Mouse (Mus musculus): Measurements from ENCODE around the gene Olfr1474. TPM values are rescaled to one million over a fixed set of nuclear protein-coding genes. Genes with fewer than 3 reads are reported as not detected.
"Not testable (repeated sequence)": the region's sequence is repeated elsewhere in the genome, so short reads cannot be mapped to it uniquely, and the experiment has no call there.

The Olfr1474 gene
- polyA plus RNA-seq (2015; fragmentation: Nextera tagmentation; extraction: Ambion mirVana), result not detected in 2 replicates

DNA sequence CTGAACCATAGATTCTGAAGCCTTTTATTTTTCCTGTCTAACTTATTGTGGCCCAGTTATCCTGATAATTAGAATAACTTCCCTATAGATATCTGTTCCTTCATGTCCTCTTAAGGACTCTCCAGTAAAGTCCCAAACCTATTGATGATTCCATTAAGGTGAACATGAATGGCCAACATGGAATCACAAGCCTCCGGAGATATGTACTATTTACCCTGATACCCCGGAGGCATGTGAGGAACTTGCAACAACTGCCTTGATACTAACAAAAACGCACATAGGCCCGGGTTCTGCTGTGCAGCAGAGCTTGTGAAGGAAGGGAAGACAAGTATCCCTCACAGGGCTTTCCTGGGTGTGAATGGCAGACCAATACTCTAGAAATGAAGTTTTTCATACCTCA is at the start of gene Olfr1474:
Gene Olfr1474, plus strand, starts transcription at position 301 of the 400 bp plus-strand sequence.
- H3K4me2 ChIP-seq; H3K4me3 ChIP-seq (replicated peaks); H3K4me1 ChIP-seq; H3K27ac ChIP-seq; H3K27me3 ChIP-seq (replicated peaks); H3K36me3 ChIP-seq; ATAC-seq (ENCODE audit: insufficient read depth, low FRiP score, low read depth); H3K9me3 ChIP-seq; H3K9ac ChIP-seq: not testable (repeated sequence)
- WGBS, result 82% methylated on average over 4 of the region's 4 CpGs

DNA sequence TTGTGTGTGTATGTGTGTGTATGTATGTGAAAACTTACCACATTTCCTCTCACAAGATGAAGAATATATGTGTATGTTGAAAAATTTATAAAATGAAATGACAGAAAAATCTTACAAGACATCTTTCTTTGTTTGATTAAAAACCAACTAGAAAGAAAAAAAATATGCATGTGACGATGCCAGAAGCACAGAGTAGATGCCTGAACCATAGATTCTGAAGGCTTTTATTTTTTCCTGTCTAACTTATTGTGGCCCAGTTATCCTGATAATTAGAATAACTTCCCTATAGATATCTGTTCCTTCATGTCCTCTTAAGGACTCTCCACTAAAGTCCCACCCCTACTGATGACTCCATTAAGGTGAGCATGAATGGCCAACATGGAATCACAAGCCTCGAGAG is 26.3 kb upstream of the Olfr1474 start, which contains the start of gene Olfr1471:
Gene Olfr1471, plus strand, starts transcription at position 301 of the 400 bp plus-strand sequence.
- not testable (repeated sequence) for H3K4me1 ChIP-seq; H3K27me3 ChIP-seq (replicated peaks); H3K27ac ChIP-seq; H3K9me3 ChIP-seq; H3K4me2 ChIP-seq; H3K36me3 ChIP-seq; H3K9ac ChIP-seq; H3K4me3 ChIP-seq (replicated peaks); ATAC-seq (ENCODE audit: insufficient read depth, low FRiP score, low read depth)
- WGBS, result 66% methylated on average over 2 of the region's 2 CpGs

DNA sequence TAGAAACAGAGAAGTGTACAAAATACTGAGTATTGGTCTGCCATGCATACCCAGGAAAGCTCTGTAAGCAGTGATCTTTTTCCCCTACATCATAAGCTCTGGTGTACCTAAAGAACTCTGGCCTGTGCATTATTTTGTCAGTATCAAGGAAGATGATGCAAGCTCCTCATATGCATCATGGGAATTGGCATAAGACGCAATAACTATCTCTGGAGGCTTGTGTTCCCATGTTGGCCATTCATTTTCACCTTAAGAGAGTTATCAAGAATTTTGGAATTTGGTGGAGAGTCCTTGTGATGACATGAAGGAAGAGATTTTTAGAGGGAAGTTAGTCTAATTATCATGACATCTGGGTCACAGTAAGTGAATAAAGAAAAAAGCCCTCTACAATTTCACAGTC is 13.4 kb upstream of the Olfr1474 start, which contains the start of gene Olfr1472:
Gene Olfr1472, minus strand, starts transcription at position 101 of the 400 bp plus-strand sequence.
- H3K36me3 ChIP-seq, result no peaks in the 10 kb centered on the region
- ATAC-seq (ENCODE audit: insufficient read depth, low FRiP score, low read depth), result no peak
- WGBS, result 77% methylated on average over 1 of the region's 1 CpGs
- H3K9me3 ChIP-seq, result no peaks in the 10 kb centered on the region
- no peak within 1 kb of the TSS for H3K9ac ChIP-seq
- H3K4me1 ChIP-seq, result no peaks in the 10 kb centered on the region
- no peak within 1 kb of the TSS for H3K4me2 ChIP-seq
- H3K27me3 ChIP-seq (replicated peaks), result no peaks in the 10 kb centered on the region
- H3K27ac ChIP-seq, result no peak within 1 kb of the TSS
- no peak within 1 kb of the TSS for H3K4me3 ChIP-seq (replicated peaks)

GRCm38 (mm10) chr19:13480096-13480495 is 10.7 kb downstream of the Olfr1474 start, which contains the start of gene Olfr1475:
Gene Olfr1475 (minus strand): TSS chr19:13480196.
- H3K9me3 ChIP-seq, result no peaks in the 10 kb centered on the region
- no peak for ATAC-seq (ENCODE audit: insufficient read depth, low FRiP score, low read depth)
- H3K4me3 ChIP-seq (replicated peaks), result no peak within 1 kb of the TSS
- H3K4me2 ChIP-seq, result no peak within 1 kb of the TSS
- no peaks in the 10 kb centered on the region for H3K36me3 ChIP-seq
- no peak within 1 kb of the TSS for H3K27ac ChIP-seq
- H3K4me1 ChIP-seq, result no peaks in the 10 kb centered on the region
- H3K9ac ChIP-seq, result no peak within 1 kb of the TSS
- H3K27me3 ChIP-seq (replicated peaks), result no peaks in the 10 kb centered on the region

- H3K4me3 ChIP-seq (replicated peaks), result no peak within 1 kb of the TSS
- H3K36me3 ChIP-seq, result no peaks in the 10 kb centered on the region
- H3K4me2 ChIP-seq, result no peak within 1 kb of the TSS
- WGBS, result 71% methylated on average over 3 of the region's 3 CpGs
- H3K27me3 ChIP-seq (replicated peaks), result no peaks in the 10 kb centered on the region
- no peak within 1 kb of the TSS for H3K27ac ChIP-seq
- H3K9me3 ChIP-seq, result no peaks in the 10 kb centered on the region
- H3K9ac ChIP-seq, result no peak within 1 kb of the TSS
- H3K4me1 ChIP-seq, result no peaks in the 10 kb centered on the region
- ATAC-seq (ENCODE audit: insufficient read depth, low FRiP score, low read depth), result no peak
Observed at GRCm38 (mm10) chr19:13500246-13500645, 30.9 kb downstream of the Olfr1474 start, which contains the start of gene Olfr1477. Gene Olfr1477 (plus strand): TSS chr19:13500546.

Other genes starting within 250 kb of the Olfr1474 start
- gene Olfr1463, start 238.2 kb upstream of the Olfr1474 start, polyA plus RNA-seq (2015; fragmentation: Nextera tagmentation; extraction: Ambion mirVana), result not detected in 2 replicates
- not detected in 2 replicates for gene Olfr1465, start 154.0 kb upstream of the Olfr1474 start, polyA plus RNA-seq (2015; fragmentation: Nextera tagmentation; extraction: Ambion mirVana)
- not detected in 2 replicates for gene Olfr1466, start 130.7 kb upstream of the Olfr1474 start, polyA plus RNA-seq (2015; fragmentation: Nextera tagmentation; extraction: Ambion mirVana)
- gene Olfr1467, start 107.3 kb upstream of the Olfr1474 start, polyA plus RNA-seq (2015; fragmentation: Nextera tagmentation; extraction: Ambion mirVana), result not detected in 2 replicates
- gene Olfr1469, start 61.7 kb upstream of the Olfr1474 start, polyA plus RNA-seq (2015; fragmentation: Nextera tagmentation; extraction: Ambion mirVana), result not detected in 2 replicates
- gene Olfr1471, start 26.2 kb upstream of the Olfr1474 start, polyA plus RNA-seq (2015; fragmentation: Nextera tagmentation; extraction: Ambion mirVana), result not detected in 2 replicates
- not detected in 2 replicates for gene Olfr1472, start 13.5 kb upstream of the Olfr1474 start, polyA plus RNA-seq (2015; fragmentation: Nextera tagmentation; extraction: Ambion mirVana)
- not detected in 2 replicates for gene Olfr1475, start 10.6 kb downstream of the Olfr1474 start, polyA plus RNA-seq (2015; fragmentation: Nextera tagmentation; extraction: Ambion mirVana)
- not detected in 2 replicates for gene Olfr1477, start 31.0 kb downstream of the Olfr1474 start, polyA plus RNA-seq (2015; fragmentation: Nextera tagmentation; extraction: Ambion mirVana)
- not detected in 2 replicates for gene Olfr1480, start 58.3 kb downstream of the Olfr1474 start, polyA plus RNA-seq (2015; fragmentation: Nextera tagmentation; extraction: Ambion mirVana)
- not detected in 2 replicates for gene Olfr1484, start 113.9 kb downstream of the Olfr1474 start, polyA plus RNA-seq (2015; fragmentation: Nextera tagmentation; extraction: Ambion mirVana)
- gene Olfr1487, start 147.8 kb downstream of the Olfr1474 start, polyA plus RNA-seq (2015; fragmentation: Nextera tagmentation; extraction: Ambion mirVana), result not detected in 2 replicates
- gene Olfr1489, start 162.1 kb downstream of the Olfr1474 start, polyA plus RNA-seq (2015; fragmentation: Nextera tagmentation; extraction: Ambion mirVana), result not detected in 2 replicates
- gene Olfr1490, start 181.5 kb downstream of the Olfr1474 start, polyA plus RNA-seq (2015; fragmentation: Nextera tagmentation; extraction: Ambion mirVana), result not detected in 2 replicates
- gene Olfr1491, start 227.7 kb downstream of the Olfr1474 start, polyA plus RNA-seq (2015; fragmentation: Nextera tagmentation; extraction: Ambion mirVana), result not detected in 2 replicates